Mouse (Mus musculus) retina, adult 2 months (tissue): ENCODE measurements at regions not wholly inside any gene's neighbourhood (a gene's known extent, or its start where the extent isn't known, plus 50 kb on each side); places are given as distances from the start of the nearest gene placed in this dataset.

Experiments used
- DNase-seq: peaks from one replicate; pipeline ENCODE4 v3.0.0-alpha.2; 2012; ENCODE audit warnings: low read depth, low spot score

DNA sequence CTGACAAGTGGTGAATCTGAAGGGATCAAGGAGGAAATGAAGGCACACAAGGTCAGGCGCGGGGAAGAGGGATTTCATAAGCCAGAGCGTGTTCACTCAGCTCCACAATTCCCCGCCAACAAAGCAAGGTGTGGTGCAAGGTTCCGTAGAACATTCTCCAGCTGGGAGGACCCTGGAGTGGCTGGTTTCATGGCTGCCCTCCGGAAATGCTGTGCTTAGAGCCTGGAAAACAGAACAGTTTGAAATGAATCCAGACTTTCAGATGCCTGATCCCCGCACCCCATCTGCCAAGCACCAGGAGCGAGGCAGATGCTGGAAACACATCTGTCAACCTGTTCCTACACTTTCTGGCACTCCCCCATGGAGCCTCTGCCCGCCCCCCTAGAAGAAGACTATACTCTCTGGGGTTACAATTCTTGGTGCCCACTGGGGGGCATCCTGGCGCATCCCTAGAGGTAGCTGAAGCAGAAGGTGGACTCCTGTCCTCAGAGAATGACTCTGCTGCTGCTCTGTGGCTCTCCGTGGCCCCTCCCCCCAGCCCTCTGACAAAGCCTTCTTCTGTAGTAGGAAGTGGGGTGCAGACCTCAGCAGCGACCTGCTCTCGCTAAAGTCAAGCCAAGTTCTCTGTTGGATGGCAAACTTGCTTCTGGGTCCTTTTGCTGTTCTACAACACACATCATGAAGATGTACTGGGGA, 54.5 kb upstream of the Mafb start:
- DNase-seq, result peak; percentile 2

DNA sequence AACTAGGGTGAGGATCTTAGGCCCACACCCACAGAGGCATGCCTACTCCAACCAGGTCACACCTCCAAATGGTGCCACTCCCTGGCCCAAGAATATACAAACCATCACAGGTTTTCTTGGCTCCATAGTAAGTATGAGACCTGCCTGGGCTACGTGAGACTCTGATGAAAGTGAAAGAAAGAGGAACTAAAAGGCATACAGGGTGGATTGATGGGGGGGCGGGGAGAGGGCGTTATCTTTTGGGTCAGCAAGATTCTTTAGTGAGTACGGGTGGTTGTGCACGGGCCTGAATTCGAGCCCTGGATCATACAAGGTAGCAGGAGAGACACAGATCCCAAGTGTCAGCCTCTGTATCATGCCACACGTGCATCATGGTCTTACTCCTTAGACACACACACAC, 57.6 kb upstream of the Mafb start:
- no peak for DNase-seq

DNA sequence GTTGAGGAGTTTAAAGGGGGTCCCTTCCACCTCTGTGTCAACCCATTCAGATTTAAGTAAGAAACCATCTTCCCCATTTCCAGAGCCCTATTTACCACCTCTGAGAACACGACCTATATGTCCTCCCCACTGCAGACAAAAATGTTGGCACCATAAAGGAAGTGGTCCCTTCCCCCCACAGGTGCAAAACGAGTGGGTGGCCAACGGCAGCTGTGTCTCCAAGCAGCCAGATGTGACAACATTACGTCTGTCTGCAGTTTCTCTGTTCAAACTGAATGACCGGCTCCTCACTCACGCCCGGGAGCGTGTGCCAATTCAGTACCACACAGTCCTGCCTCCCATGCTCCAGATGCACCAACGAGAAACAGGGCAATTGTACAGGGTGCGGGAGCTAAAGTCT, 60.6 kb upstream of the Mafb start:
- no peak for DNase-seq

DNA sequence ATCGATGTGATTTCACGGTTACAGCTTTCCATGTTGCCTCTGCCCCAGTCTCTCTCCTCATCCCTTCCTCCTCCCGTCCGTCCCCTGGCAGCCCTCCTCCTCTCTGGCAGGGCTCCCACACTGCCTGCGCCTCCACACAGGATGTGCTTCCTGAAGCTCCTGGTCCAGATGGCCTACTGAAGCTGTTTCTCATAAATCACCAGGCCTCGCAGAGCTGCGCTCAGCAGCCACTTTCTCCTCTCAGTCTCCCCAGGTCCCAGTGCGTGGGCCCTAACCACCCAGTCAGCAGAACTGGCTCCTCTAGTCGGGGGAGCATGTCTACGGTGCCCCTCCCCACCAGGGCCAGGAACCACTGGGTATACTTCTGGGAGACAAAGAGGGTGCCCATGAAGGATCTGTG, 66.4 kb upstream of the Mafb start:
- no peak for DNase-seq

DNA sequence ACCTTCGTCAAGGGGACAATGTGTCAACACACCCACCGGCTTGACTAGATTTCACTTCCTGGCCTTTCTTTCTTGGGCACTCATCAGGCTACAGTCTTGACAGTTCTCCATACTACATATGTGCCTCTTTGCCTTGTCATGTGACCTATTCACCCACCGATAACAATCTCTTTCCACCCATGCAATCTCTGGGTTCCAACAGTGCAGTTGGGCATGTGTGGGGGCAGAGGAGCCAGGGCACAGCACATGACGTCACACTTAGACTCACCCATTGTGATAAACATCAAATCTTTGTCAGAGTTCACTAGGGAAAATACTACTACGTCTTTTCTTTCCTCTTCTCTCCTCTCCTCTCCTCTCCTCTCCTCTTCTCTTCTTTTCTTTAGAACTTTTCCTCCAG, 67.8 kb upstream of the Mafb start:
- no peak for DNase-seq

DNA sequence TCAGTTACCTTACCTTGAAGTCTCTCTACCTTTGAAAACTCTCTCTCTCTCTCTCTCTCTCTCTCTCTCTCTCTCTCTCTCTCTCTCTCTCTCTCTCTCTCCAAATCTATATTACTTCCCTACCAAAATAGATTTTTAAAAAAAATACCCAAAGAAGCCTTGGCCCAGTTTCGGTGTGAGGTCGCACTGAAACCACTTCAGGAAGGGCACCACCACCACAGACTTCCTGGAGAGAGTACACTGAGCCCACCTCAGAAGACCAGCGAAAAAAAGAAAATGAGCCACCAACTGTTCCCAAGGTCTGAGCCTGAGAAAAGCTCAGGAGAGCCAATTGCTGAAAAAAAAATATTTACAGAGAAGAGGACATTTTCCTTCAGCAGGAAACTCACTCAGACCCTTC, 68.8 kb upstream of the Mafb start:
- no peak for DNase-seq

DNA sequence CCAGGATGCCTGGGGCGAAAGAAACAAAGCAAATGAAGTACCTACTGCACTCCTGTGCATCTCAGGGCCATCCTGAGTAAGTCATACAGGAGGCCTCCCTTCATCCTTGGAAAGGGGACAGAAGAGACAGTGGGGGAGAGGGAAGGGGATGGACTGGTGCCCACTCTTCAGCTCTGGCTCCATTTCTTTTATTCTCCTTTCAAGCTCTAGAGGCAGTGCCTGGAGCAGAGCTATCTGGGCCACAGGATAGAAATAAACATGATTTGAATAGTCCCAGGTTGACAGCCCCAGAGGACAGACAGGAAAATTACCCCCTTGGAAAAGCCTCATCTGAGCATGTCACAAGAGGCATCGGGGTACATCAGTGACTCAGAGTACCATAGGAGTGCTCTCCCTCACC, 72.2 kb upstream of the Mafb start:
- no peak for DNase-seq

DNA sequence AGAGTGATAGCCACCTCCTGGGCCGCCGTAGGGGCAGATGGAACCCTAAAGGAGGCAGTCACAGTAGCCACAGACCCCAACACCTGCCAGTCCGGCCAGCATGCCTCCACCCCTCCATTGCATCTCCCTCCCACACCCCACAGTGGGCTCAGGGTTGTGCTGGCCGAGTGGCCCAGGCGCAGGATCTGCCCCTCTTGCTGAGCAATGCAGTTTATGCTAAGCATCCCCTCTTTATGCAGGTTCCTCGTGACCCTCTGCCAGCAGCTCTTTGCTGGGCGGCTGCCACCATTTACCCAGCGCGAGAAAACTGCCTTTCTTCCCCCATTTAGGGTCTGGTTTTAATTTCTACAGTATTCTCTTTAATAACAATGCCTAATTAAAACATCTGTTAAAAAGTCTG, 73.4 kb upstream of the Mafb start:
- DNase-seq, result no peak

DNA sequence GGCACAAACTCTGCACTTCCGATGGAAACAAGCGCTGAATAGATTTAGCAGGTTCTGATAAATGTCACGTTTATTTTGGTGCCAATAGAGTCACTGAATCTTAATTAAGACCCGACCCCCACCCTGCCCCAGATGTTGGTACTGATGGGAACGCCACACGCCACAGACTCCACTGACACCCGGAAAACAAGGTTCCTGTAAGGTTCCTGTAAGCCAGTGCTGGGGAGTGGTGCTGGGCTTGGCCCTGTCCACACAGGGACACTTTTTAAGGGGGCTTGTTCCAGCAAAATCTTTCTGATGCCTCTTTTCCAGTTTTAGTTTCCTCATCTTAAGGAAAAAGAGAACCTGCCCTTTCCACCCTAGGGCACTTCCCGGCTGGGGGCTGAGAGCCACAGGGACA, 84.2 kb upstream of the Mafb start:
- DNase-seq, result no peak

DNA sequence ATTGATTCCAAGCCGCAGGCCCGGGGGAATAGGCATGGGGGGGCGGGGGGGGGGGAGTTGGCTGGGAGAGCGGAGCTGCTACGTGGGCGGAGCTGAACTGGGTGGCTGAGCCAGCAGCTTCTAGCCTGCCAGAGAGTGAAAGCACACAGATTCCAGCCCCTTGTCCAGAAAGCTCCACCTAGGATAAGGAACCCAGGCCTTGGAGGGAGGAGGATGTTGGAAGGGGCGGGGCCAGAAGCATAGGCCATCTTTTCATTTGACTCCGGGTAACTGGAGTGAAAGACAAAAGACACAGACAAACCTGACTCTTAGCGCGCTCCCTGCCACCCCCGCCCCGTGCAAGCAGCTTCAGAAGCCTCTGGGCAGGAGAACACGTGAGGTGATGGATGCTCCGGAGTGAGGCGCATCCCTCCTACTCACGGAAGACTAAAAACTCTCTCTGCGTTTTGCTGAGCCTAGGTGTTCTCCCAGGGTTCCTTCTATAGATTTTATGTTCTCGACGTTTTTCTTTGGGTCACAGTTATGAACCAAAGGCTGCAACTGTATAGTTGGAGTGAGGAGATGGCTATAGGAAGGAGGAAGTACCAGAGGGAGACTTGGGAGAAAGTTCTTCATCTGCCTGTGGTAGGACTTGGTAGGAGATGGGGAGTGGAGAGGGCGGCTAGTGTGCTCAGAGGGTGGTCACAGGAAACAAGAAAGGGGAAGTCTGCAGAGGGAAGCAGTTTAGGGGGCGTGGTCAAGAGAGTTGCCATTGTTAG, 84.8 kb upstream of the Mafb start:
- peak; percentile 15 for DNase-seq

DNA sequence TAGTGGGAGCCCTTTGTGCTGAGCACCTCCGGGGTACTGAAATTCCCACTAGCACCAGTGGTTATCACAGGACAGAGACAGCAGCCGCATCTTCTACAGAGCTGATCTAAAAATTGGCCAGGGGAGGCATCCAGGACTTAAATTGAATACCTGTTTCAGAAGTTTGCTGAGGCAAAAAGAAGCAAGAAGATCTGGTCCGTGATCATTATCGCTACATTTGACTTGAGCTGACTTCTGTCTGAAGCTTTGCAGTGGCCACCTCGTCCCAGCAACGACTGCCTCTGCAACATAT, 85.3 kb upstream of the Mafb start:
- no peak for DNase-seq

DNA sequence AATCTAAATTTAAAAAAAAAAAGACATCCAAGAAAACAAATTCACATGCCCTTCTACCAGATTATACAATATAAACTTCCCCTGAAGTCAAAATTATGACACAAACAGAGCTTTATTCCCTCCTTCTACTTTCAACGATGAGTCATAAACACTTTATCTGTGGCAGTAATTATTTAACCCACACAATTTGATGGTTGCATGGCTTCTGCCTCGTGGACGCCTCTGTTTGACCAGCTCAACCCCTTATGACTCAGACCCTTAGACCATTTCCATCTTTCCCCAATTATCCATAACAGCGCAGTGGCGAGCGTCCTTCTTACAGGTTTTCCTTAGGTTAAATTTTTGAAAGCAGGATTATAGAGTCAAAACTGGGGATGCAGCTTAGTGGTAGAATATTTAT, 85.9 kb upstream of the Mafb start:
- no peak for DNase-seq

DNA sequence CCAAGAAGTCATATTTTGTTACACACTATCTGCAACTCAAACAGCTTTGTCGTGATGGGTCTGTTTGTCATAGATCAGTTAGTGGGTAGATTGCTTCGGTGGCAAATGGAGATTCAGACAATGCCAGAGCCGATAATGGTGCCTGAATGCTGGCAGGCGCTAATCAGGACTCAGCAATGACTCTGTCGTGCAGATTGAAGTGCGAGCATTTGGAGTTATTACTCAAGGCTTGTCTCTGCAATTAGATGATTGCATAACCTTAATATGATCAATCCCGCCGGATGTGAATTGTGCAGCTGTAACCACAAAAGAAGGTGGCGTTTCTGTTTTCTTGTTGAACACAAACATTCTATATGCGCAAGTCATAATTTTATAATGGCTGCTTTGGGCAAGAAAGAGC, 88.8 kb upstream of the Mafb start:
- DNase-seq, result no peak

DNA sequence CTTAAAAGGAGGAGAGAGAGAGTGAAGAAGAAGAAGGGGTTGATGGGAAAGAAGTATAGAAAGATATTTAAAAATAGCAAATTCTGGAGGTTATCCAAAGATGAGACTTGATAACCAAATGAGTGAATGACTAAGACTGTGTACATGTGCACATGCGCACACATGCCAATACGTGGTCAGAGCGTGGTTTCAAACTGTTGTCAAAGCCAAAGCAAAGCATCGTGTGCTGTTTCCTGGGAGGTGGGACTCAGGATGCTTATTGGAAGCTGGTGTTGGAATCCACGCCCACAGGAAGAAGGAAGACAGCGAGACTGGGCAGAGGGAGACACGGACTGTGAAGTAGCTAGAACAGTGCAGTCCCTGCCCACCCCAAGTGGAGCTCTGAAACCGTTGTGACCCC, 89.8 kb upstream of the Mafb start:
- DNase-seq, result no peak

DNA sequence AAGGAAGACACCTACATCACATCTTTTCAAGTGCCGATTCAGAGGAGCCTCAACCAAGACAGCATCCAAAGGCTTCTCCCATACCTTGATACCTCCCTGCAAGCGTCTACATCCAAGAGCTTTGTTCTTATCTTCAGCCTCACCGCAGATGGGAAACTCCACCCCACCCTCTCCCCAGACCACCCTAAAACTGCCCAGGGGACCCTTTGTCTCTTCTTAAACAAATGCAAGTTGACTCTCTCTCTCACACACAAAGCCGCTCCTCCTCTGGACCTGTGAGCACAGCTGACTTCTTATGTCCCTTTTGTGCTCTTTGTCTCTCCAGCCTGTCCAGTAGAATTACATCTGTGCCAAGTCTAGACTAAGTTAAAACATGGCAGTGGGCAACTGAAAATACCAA, 104.7 kb upstream of the Mafb start:
- DNase-seq, result no peak

DNA sequence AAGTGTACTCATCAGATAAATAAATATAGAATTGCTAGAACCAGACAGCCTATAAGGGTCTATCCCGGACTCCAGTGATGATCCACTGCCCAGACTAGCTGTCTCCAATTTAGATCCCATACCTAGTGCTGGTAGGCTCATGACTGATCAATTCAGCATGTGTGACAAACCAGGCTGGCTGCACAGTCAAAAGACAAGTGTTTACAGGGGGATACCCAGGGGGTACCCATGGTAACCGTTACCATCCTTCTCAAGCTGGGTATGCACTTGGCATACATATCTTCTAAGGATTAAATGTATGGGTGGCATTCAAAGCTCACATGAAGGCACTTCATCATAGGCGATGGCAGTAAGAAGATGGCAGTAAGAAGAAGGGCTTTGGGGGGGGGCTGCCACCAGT, 109.3 kb upstream of the Mafb start:
- DNase-seq, result no peak

DNA sequence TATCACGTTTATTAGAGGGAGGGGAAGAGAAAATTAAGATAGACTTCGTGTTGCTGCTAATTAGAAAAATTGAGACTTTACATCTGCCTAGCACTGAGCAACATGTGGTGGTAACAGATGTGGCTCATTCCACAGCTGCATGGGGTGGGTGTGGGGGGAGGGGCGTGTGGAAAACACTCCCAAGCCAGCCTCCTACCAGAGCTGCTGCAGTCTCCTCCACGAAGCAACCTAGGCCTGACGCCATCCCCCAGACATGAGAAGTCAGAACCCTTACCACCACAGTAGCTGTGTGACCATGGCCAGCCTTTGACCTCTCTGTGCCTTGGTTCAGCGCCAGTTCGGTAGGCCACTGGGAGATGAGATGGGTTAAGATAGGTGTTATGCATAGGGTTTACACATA, 112.4 kb upstream of the Mafb start:
- DNase-seq, result no peak

DNA sequence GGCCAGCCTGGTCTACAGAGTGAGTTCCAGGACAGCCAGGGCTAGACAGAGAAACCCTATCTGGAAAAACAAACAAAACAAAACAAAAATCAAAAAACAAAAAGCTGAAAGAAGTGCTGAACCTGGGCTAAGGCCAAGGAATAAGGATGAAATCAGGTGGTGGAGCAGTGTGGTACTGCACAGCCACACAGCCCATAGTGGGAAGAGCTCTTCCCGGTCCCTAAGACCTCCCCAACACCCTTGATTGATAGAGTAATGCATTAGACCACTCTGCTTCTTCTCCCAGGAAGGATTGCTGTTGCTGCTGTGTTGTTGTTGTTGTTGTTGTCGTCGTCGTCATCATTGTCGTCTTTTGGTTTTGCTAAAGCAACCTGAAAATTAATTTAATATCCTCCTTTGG, 118.2 kb upstream of the Mafb start:
- no peak for DNase-seq

DNA sequence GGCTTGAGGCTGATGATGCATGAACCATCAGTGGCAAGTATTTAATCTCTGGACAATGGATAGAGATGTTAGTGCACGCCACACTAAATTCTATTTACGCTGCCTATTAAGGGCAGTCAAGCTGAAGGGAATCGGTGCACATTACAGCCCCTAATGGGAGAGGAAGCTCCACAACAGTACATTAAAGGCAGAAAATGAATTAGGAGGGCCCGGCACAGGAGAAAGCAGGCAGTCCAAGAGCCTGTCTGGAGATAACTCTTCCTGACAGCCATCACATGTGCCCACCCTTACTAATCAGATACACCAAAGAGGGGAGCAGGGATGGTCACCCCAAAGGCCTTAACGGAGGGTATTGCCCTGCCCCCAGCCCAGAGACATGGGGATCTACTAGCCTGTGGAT, 118.7 kb upstream of the Mafb start:
- DNase-seq, result no peak

DNA sequence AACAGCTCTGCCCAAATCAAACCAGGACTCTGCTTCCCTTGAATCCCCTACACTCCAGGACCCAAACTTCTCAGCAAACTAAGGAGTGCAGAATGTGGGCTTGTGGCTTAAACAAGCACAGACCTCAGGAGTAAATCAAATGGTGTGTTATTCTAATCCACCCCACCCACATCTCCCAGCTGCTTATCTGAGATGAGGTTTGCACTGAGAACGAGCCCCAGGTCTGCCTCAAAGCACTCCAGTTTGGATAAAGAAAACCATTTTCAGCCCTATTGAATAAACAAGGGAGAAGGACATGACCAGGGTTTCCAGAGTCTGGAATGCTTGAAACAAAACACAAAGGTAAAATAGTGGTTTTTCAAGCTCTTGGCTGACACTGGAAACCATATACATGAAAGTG, 132.9 kb upstream of the Mafb start:
- no peak for DNase-seq

DNA sequence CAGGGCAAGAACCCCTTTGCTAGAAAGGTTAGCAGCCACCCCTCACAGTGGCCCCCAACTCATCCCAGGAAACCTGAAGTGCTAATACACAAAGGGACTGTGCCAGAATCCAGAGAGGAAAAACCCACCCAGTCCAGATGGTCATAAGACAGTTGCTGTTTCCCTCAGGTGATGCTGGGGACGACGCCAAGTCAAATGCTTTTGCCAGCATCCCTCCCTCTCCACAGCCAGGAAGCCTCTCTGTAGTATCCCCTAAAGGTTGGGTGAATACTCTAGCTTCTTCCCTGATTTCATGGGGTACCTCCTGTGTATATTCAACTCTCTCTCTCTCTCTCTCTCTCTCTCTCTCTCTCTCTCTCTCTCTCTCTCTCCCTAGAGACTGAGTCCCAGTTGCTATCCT, 136.0 kb upstream of the Mafb start:
- DNase-seq, result no peak

DNA sequence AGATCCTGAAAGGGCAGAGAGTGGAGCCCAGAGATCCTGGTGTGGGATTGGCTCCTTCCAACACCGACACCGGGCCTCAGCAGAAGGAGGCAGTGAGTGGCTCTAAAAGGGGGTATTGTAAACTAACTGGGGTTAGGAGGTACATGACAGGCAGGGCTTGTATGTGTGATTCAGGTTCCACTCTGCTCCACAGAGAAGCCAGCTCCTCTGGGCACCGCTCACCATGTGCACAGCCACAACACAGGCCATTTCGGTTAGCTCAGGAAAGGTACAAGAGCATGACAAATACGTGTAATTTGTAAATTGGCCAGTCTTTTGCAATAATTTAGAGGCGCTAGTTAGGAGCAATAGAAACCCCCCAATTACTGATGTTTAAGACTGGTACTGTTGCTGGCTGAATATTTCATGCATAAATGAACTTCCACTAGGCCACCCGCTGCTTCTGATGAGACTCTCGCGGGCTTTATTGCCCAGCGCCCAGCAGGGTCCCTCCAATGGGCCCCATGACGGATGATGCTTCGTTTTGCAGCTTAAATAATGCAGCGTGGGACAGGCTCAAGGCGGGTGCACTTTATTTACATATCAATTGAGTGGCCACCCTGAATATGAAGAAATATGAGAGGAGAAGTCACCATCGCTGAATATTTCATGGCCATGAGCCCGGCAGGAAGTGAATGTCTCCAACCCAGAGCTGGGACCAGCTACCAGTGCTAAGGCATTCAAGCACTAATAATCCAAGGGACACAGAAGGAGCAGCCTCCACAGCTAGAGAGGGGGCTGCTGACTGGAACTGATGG, 136.9 kb upstream of the Mafb start:
- no peak for DNase-seq

DNA sequence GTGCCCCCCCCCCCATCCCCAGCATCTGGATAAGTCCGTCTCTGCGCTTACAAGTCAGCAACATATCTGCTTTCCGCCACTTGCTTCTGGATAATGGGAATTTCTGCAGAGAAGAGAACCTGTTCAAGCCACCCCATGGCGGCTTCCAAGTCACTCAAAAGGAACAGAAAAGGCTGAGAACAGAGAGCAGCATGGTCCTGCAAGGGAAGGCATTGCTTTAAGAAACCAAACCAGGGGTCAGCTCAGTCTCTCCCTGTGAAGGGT, 137.5 kb upstream of the Mafb start:
- DNase-seq, result no peak
